Mouse (Mus musculus): ENCODE data around the gene Mob4.

DNA sequence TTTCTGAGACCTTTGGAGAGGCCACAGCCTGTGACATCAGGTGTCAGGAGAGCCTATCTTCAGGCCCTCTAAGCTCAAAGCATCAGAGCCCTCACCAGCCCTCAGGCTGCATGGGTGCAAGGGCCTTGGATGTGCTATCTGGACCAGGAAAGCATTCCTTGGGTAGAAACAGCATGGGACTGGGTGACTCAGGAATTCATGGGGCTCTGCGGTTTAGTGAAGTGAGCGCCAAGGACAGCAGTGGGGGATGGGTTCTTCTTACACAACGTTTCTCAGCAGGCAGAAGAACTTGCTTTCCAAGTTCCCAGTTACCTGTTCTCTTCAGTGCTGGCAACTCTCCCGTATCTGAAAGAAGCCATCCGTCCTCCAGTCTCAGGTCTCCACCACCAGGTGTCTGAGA is 33.0 kb downstream of the Mob4 start:
- TF ChIP-seq CTCF (IDR thresholded peaks at IDR 0.05; ENCODE audit: extremely low read depth, insufficient read depth, low read length) (no peak), POLR2A (IDR thresholded peaks at IDR 0.05; ENCODE audit: extremely low read depth, insufficient read depth, low read length) (no peak)

Data from cortical plate, adult 2 months (tissue).